Mouse (Mus musculus): ENCODE data around the gene Cage1. TPM values are rescaled to one million over a fixed set of nuclear protein-coding genes. Genes with fewer than 3 reads are reported as not detected.

Gene Cage1
- total RNA-seq, 2 experiments from 2014 or later = 1.6 to 2.4 TPM

GRCm38 (mm10) chr13:37969337-37969736 lies 67.5 kb downstream of the Cage1 start:
- intact Hi-C loops (cut with DNase I) = no loop called here

GRCm38 (mm10) chr13:37967565-37967964 lies 69.3 kb downstream of the Cage1 start:
- intact Hi-C loops (cut with DNase I) = no loop called here
- no peak for DNase-seq

More at GRCm38 (mm10) chr13:37969337-37969736, 67.5 kb downstream of the Cage1 start:
- peak; percentile 89 to 95 for DNase-seq

- intact Hi-C loops (cut with DNase I) = no loop called here
- DNase-seq = peak; percentile 58 to 73
Measured at GRCm38 (mm10) chr13:37967052-37967437, 69.8 kb downstream of the Cage1 start.

GRCm38 (mm10) chr13:37966256-37967051 lies 70.4 kb downstream of the Cage1 start:
- DNase-seq = no peak
- intact Hi-C loops (cut with DNase I) = no loop called here

GRCm38 (mm10) chr13:37965126-37965914 lies 71.5 kb downstream of the Cage1 start:
- intact Hi-C loops (cut with DNase I) = no loop called here

GRCm38 (mm10) chr13:37964128-37965087 lies 72.5 kb downstream of the Cage1 start:
- DNase-seq = peak in 1 of 2 experiments; percentile 26
- intact Hi-C loops (cut with DNase I) = no loop called here

More at GRCm38 (mm10) chr13:37965126-37965914, 71.5 kb downstream of the Cage1 start:
- DNase-seq = no peak

- peak; percentile 82 to 91 for DNase-seq
- intact Hi-C loops (cut with DNase I) = no loop called here
Measured at GRCm38 (mm10) chr13:37963354-37964007, 73.4 kb downstream of the Cage1 start.

GRCm38 (mm10) chr13:37962541-37962940 lies 74.3 kb downstream of the Cage1 start:
- intact Hi-C loops (cut with DNase I) = no loop called here

GRCm38 (mm10) chr13:37959936-37960335 lies 76.9 kb downstream of the Cage1 start:
- intact Hi-C loops (cut with DNase I) = no loop called here

More at GRCm38 (mm10) chr13:37962541-37962940, 74.3 kb downstream of the Cage1 start:
- DNase-seq = no peak

GRCm38 (mm10) chr13:37959239-37959907 lies 77.5 kb downstream of the Cage1 start:
- peak; percentile 27 to 50 for DNase-seq
- intact Hi-C loops (cut with DNase I) = no loop called here

More at GRCm38 (mm10) chr13:37959936-37960335, 76.9 kb downstream of the Cage1 start:
- DNase-seq = no peak

- intact Hi-C loops (cut with DNase I) = no loop called here
- DNase-seq = no peak
Measured at GRCm38 (mm10) chr13:37958498-37959238, 78.2 kb downstream of the Cage1 start.

Small RNAs within 50 kb of the gene (microRNA-seq; reads per million reads assigned to microRNA genes)
- 0 reads per million in 2 experiments for gene Gm27387

Other genes starting within 250 kb of the Cage1 start
- gene Ssr1, start 42.9 kb downstream of the Cage1 start, total RNA-seq (2021) = 10 to 100 TPM; 67.4 to 76.5 TPM
- gene Riok1, start 74 bp downstream of the Cage1 start, total RNA-seq (2021) = 10 to 100 TPM; 14.2 to 16.7 TPM
- gene Dsp, start 114.2 kb upstream of the Cage1 start, total RNA-seq (2021) = 100 to 1,000 TPM; 350 to 415 TPM
- 10 to 100 TPM; 10.7 to 11.0 TPM for gene Snrnp48, start 167.9 kb upstream of the Cage1 start, total RNA-seq (2021)